Mouse (Mus musculus) lung, adult 2 months (tissue): ENCODE data around the gene Adgrg3.

Experiments
- CTCF ChIP-seq: fragments of 200-500 bp; IDR thresholded peaks from 2 replicates; pipeline ENCODE4 v1.5.1; 2011; ENCODE audit warnings: mild to moderate bottlenecking, low read length, control low read depth; ENCODE audit not compliant: insufficient read depth
- POLR2A ChIP-seq: fragments of 200-500 bp; IDR thresholded peaks from 2 replicates; pipeline ENCODE4 v1.6.1; 2011; ENCODE audit warnings: low read depth, mild to moderate bottlenecking, control low read depth, low read length, borderline replicate concordance; ENCODE audit errors: extremely low read depth

GRCm38 (mm10) chr8:95044811-95045210 lies 27.3 kb downstream of the Adgrg3 start:
- no peak for TF ChIP-seq POLR2A
- no peak for TF ChIP-seq CTCF
